Mouse (Mus musculus): Measurements from ENCODE around the gene Bcl2l11. TPM values are rescaled to one million over a fixed set of nuclear protein-coding genes. Genes with fewer than 3 reads are reported as not detected.

Gene Bcl2l11
- polyA plus RNA-seq, 1 experiment from 2014 or later, result 11.0 TPM

DNA sequence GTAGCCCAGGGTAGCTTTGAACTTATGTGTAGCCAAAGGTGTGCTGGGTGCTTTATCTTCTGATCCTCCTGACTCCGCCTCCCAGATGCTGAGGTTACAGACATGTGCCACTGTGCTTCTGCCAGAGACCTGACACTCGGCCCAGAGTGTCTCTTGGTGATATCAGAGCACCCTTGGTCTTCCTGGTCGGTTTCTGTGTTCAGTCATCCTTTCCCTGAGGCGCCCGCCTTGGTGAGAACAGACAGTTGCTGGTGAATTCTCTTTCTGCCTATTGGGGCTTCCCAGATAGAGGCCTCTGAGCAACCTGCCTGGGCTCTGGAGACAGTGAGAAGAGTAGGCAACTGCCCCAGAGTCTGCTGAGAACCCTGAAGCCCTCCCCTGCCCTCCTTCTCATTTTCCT, 6.8 kb downstream of the Bcl2l11 start:
- Histone ChIP-seq H3K4me2 (no peak overlapping the region), H3K9me3 (replicated peaks) (no peaks in the 10 kb centered on the region), H3K36me3 (ENCODE audit: poor library complexity, severe bottlenecking) (peaks cover 40% of the 10 kb centered on the region), H3K9ac (no peak overlapping the region), H3K27ac (no peak overlapping the region), H3K27me3 (no peaks in the 10 kb centered on the region), H3K4me3 (no peak overlapping the region), H3K4me1 (peaks cover 19% of the 10 kb centered on the region)
- 89% methylated on average over 5 of the region's 5 CpGs for WGBS
- ATAC-seq, result no peak

GRCm38 (mm10) chr2:128133865-128134264, 8.0 kb downstream of the Bcl2l11 start:
- Histone ChIP-seq H3K9ac (no peak overlapping the region), H3K36me3 (ENCODE audit: poor library complexity, severe bottlenecking) (peaks cover 40% of the 10 kb centered on the region), H3K4me1 (peaks cover 20% of the 10 kb centered on the region), H3K4me3 (no peak overlapping the region), H3K27me3 (no peaks in the 10 kb centered on the region), H3K9me3 (replicated peaks) (no peaks in the 10 kb centered on the region), H3K4me2 (no peak overlapping the region), H3K27ac (no peak overlapping the region)
- no peak for ATAC-seq

DNA sequence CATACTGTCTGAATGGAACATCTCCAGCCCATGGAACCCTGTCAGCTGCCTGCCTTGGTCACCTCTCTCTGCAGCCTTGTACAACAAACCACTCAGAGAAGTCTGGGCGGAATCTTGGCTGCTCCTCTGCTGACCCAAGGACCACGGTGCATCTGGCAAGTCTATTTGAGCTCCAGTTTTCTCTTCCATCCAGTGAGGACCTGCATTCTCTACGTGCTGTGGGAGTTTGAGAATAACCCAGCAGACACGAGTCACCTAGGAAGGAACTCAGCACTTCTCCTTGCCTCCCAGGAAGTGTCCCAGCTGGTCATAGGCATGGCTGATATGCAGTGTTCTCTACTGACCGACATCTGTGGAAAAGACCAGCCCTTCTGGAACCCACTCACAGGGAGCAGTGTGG, 8.6 kb downstream of the Bcl2l11 start:
- H3K4me2 ChIP-seq, result no peak overlapping the region
- H3K36me3 ChIP-seq (ENCODE audit: poor library complexity, severe bottlenecking), result peaks cover 40% of the 10 kb centered on the region

DNA sequence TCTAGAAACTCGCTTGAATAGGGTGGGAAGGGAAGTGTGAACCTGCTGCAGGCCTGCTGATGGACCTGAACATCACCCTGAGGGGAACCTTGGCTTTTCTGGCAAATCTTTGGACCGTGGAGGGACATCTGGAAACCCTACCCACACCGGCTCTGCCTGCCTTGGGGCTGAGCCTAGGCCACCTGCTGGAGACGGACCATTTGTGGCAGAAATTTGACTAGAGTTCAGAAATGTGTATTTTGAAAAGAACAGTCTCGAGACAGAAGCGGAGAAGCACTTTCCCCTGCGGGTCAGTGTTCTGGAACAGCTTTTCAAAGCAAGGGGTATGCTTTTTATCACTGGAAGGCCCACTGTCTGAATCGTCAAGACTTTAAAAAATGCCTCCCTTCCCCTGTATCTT, 9.1 kb downstream of the Bcl2l11 start:
- Histone ChIP-seq H3K27me3 (no peaks in the 10 kb centered on the region), H3K9me3 (replicated peaks) (no peaks in the 10 kb centered on the region), H3K9ac (no peak overlapping the region), H3K4me3 (no peak overlapping the region), H3K27ac (no peak overlapping the region), H3K4me2 (no peak overlapping the region), H3K4me1 (peaks cover 27% of the 10 kb centered on the region), H3K36me3 (ENCODE audit: poor library complexity, severe bottlenecking) (peaks cover 40% of the 10 kb centered on the region)
- 84% methylated on average over 8 of the region's 8 CpGs for WGBS
- ATAC-seq, result no peak

More for the DNA sequence above, 8.6 kb downstream of the Bcl2l11 start:
- Histone ChIP-seq H3K27ac (no peak overlapping the region), H3K4me3 (no peak overlapping the region), H3K9me3 (replicated peaks) (no peaks in the 10 kb centered on the region), H3K4me1 (peaks cover 22% of the 10 kb centered on the region), H3K27me3 (no peaks in the 10 kb centered on the region), H3K9ac (no peak overlapping the region)
- ATAC-seq, result no peak
- 83% methylated on average over 5 of the region's 5 CpGs for WGBS

- no peak for ATAC-seq
- Histone ChIP-seq H3K4me1 (peaks cover 33% of the 10 kb centered on the region), H3K9me3 (replicated peaks) (no peaks in the 10 kb centered on the region)
Observed at GRCm38 (mm10) chr2:128136769-128137433, 11.1 kb downstream of the Bcl2l11 start.

GRCm38 (mm10) chr2:128137480-128138276, 11.8 kb downstream of the Bcl2l11 start:
- Histone ChIP-seq H3K27me3 (no peaks in the 10 kb centered on the region), H3K36me3 (ENCODE audit: poor library complexity, severe bottlenecking) (peaks cover 29% of the 10 kb centered on the region), H3K9me3 (replicated peaks) (no peaks in the 10 kb centered on the region), H3K9ac (no peak overlapping the region), H3K4me1 (peaks cover 33% of the 10 kb centered on the region), H3K27ac (no peak overlapping the region), H3K4me2 (no peak overlapping the region), H3K4me3 (no peak overlapping the region)
- WGBS, result 76% methylated on average over 22 of the region's 22 CpGs
- ATAC-seq, result no peak

More at GRCm38 (mm10) chr2:128136769-128137433, 11.1 kb downstream of the Bcl2l11 start:
- H3K9ac ChIP-seq, result no peak overlapping the region
- H3K36me3 ChIP-seq (ENCODE audit: poor library complexity, severe bottlenecking), result peaks cover 29% of the 10 kb centered on the region
- H3K4me2 ChIP-seq, result no peak overlapping the region
- WGBS, result 89% methylated on average over 16 of the region's 16 CpGs
- no peaks in the 10 kb centered on the region for H3K27me3 ChIP-seq
- no peak overlapping the region for H3K27ac ChIP-seq
- H3K4me3 ChIP-seq, result no peak overlapping the region

DNA sequence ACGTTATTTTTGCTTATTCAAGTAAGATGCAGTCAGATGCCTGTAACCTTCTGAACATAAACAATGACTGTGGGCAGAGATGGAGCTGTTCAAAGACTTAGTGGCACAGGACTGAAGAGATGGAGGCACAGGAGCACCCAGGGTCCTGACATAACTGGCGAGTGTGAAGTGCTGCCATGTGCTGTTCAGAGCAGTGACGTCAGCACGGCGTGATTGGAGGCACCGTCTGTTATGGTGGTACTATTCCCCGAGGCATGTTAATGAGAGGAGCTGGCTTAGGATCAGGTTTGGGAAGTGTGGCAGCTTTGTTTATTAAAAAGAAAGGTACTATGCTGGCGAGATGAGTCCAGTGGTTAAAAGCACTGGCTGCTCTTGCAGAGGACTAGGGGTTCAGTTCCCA, 13.1 kb downstream of the Bcl2l11 start:
- no peaks in the 10 kb centered on the region for H3K27me3 ChIP-seq
- H3K4me1 ChIP-seq, result peaks cover 33% of the 10 kb centered on the region
- ATAC-seq, result peak; percentile 78
- H3K9ac ChIP-seq, result no peak overlapping the region
- H3K27ac ChIP-seq, result no peak overlapping the region
- H3K36me3 ChIP-seq (ENCODE audit: poor library complexity, severe bottlenecking), result peaks cover 27% of the 10 kb centered on the region
- no peak overlapping the region for H3K4me2 ChIP-seq
- no peak overlapping the region for H3K4me3 ChIP-seq
- H3K9me3 ChIP-seq (replicated peaks), result no peaks in the 10 kb centered on the region
- 46% methylated on average over 8 of the region's 8 CpGs for WGBS

DNA sequence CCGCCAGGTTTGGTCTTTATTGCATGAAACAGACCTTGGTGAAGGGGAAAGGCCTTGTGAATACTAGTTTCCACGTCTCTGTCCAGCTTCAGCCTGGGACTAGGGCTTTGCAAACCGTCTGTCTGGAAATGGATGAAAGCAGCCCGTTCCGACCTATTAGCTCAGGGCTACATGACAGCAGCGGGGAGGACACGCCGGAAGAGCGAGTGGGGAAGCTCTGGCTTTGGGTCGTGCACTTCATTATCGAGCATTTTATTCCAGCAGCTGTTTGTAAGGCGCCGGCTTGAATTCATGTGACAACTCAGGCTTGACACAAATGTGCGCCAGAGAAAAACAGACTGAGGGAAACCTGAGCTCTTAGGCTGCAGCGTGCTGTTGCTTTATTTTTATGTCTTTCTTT, 13.9 kb downstream of the Bcl2l11 start:
- 62% methylated on average over 15 of the region's 15 CpGs for WGBS
- peak overlapping the region; percentile 7 for H3K27ac ChIP-seq
- H3K36me3 ChIP-seq (ENCODE audit: poor library complexity, severe bottlenecking), result peaks cover 19% of the 10 kb centered on the region
- peaks cover 33% of the 10 kb centered on the region for H3K4me1 ChIP-seq
- H3K9me3 ChIP-seq (replicated peaks), result no peaks in the 10 kb centered on the region
- no peak overlapping the region for H3K4me3 ChIP-seq
- no peak overlapping the region for H3K4me2 ChIP-seq
- no peaks in the 10 kb centered on the region for H3K27me3 ChIP-seq
- H3K9ac ChIP-seq, result no peak overlapping the region
- ATAC-seq, result peak; percentile 37

DNA sequence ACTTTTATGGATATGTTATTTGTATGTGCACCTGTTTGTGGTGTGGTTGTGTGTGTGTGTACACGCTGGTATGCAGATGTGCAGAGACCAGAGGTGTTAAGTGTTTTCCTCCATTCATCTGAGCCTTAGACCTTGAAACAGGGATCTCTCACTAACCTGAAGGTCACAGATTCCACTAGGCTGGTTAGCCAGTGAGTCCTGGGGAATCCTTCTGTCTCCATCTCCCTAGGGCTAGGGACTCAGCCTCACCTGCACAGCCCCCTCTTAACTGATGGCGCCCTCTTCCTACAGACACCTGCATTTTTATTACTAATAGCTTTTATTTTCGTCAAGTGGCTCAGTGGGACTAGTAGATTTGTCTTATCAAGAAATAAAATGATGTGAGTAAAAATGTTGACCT, 14.3 kb downstream of the Bcl2l11 start:
- ATAC-seq, result no peak
- Histone ChIP-seq H3K27me3 (no peaks in the 10 kb centered on the region), H3K4me2 (no peak overlapping the region), H3K9me3 (replicated peaks) (no peaks in the 10 kb centered on the region), H3K9ac (no peak overlapping the region), H3K4me1 (peaks cover 33% of the 10 kb centered on the region), H3K27ac (peak overlapping the region; percentile 7; the same call in 1 of the 2 replicates), H3K36me3 (ENCODE audit: poor library complexity, severe bottlenecking) (peaks cover 15% of the 10 kb centered on the region), H3K4me3 (no peak overlapping the region)
- WGBS, result 89% methylated on average over 3 of the region's 3 CpGs

- H3K9me3 ChIP-seq (replicated peaks), result no peaks in the 10 kb centered on the region
- no peak overlapping the region for H3K4me2 ChIP-seq
- peaks cover 15% of the 10 kb centered on the region for H3K4me1 ChIP-seq
- H3K4me3 ChIP-seq, result no peak overlapping the region
- no peak for ATAC-seq
- no peak overlapping the region for H3K27ac ChIP-seq
- peaks cover 22% of the 10 kb centered on the region for H3K36me3 ChIP-seq (ENCODE audit: poor library complexity, severe bottlenecking)
- no peak overlapping the region for H3K9ac ChIP-seq
- H3K27me3 ChIP-seq, result no peaks in the 10 kb centered on the region
Observed at GRCm38 (mm10) chr2:128143992-128144391, 18.2 kb downstream of the Bcl2l11 start.

DNA sequence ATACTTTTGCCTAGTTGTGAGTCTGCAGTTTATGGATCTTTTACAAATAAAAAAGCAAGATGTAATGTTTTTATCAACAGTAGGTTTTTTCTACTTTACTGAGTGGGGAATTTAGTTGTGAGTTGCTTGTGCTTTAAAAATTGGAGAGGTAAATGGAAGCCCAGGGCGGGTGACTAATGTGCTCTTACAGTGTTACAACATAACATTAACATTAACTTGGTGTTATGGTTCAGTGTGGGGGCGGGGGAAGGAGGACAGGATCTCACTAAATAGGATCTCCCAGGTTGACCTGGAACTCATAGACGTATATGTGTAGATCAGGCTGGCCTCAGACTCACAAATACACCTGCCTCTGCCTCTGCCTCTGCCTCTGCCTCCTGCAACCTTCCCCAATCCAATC, 19.6 kb downstream of the Bcl2l11 start:
- no peak overlapping the region for H3K9ac ChIP-seq
- no peaks in the 10 kb centered on the region for H3K9me3 ChIP-seq (replicated peaks)
- H3K4me1 ChIP-seq, result peaks cover under 1% of the 10 kb centered on the region; the same call in 1 of the 2 replicates
- no peak overlapping the region for H3K27ac ChIP-seq
- no peak overlapping the region for H3K4me2 ChIP-seq
- H3K36me3 ChIP-seq (ENCODE audit: poor library complexity, severe bottlenecking), result peaks cover 32% of the 10 kb centered on the region
- WGBS, result 83% methylated on average over 3 of the region's 3 CpGs
- H3K4me3 ChIP-seq, result no peak overlapping the region
- ATAC-seq, result no peak
- no peaks in the 10 kb centered on the region for H3K27me3 ChIP-seq

- H3K4me3 ChIP-seq, result no peak overlapping the region
- no peak overlapping the region for H3K27ac ChIP-seq
- H3K36me3 ChIP-seq (ENCODE audit: poor library complexity, severe bottlenecking), result peaks cover 34% of the 10 kb centered on the region
- no peak overlapping the region for H3K9ac ChIP-seq
- 90% methylated on average over 5 of the region's 5 CpGs for WGBS
- H3K4me2 ChIP-seq, result no peak overlapping the region
- no peaks in the 10 kb centered on the region for H3K9me3 ChIP-seq (replicated peaks)
- ATAC-seq, result no peak
- H3K27me3 ChIP-seq, result no peaks in the 10 kb centered on the region
- peaks cover 12% of the 10 kb centered on the region for H3K4me1 ChIP-seq
Observed at GRCm38 (mm10) chr2:128149596-128149995, 23.8 kb downstream of the Bcl2l11 start.
